Mouse (Mus musculus): ENCODE results near the gene Ppfia4.
A peak's percentile ranks its signal among the peaks of the same experiment; 100 is the strongest.

Ppfia4 gene

GRCm38 (mm10) chr1:134339162-134339561 is 6.4 kb upstream of the Ppfia4 start:
- no peak for ATAC-seq (ENCODE audit: low TSS enrichment)

GRCm38 (mm10) chr1:134336958-134337710 is 4.4 kb upstream of the Ppfia4 start:
- no peak for ATAC-seq (ENCODE audit: low TSS enrichment)

GRCm38 (mm10) chr1:134335924-134336810 is 3.4 kb upstream of the Ppfia4 start:
- no peak for ATAC-seq (ENCODE audit: low TSS enrichment)

- ATAC-seq (ENCODE audit: low TSS enrichment): peak; percentile 51
These were observed 2.6 kb upstream of the Ppfia4 start for GRCm38 (mm10) chr1:134335211-134335923.

GRCm38 (mm10) chr1:134334111-134334827 is 1.5 kb upstream of the Ppfia4 start:
- no peak for ATAC-seq (ENCODE audit: low TSS enrichment)

- no peak for ATAC-seq (ENCODE audit: low TSS enrichment)
These were observed 813 bp upstream of the Ppfia4 start for GRCm38 (mm10) chr1:134333371-134334110.

- 0 out of 2 replicates have a peak, but pooled peaks have one; percentile 21 for ATAC-seq (ENCODE audit: low TSS enrichment)
These were observed 671 bp downstream of the Ppfia4 start for GRCm38 (mm10) chr1:134331879-134332635.

- ATAC-seq (ENCODE audit: low TSS enrichment): no peak
These were observed 5.8 kb downstream of the Ppfia4 start for GRCm38 (mm10) chr1:134326841-134327346.

GRCm38 (mm10) chr1:134322591-134322990 is 10.1 kb downstream of the Ppfia4 start:
- peak; percentile 64; the same call in 1 of the 2 replicates for ATAC-seq (ENCODE audit: low TSS enrichment)

GRCm38 (mm10) chr1:134320691-134321301 is 11.9 kb downstream of the Ppfia4 start:
- ATAC-seq (ENCODE audit: low TSS enrichment): no peak

GRCm38 (mm10) chr1:134318261-134318660 is 14.5 kb downstream of the Ppfia4 start:
- no peak for ATAC-seq (ENCODE audit: low TSS enrichment)

- ATAC-seq (ENCODE audit: low TSS enrichment): no peak
These were observed 16.4 kb downstream of the Ppfia4 start for GRCm38 (mm10) chr1:134316361-134316760.

GRCm38 (mm10) chr1:134315181-134315580 is 17.5 kb downstream of the Ppfia4 start:
- no peak for ATAC-seq (ENCODE audit: low TSS enrichment)

GRCm38 (mm10) chr1:134311760-134312159 is 21.0 kb downstream of the Ppfia4 start:
- no peak for ATAC-seq (ENCODE audit: low TSS enrichment)

- ATAC-seq (ENCODE audit: low TSS enrichment): no peak
These were observed 22.0 kb downstream of the Ppfia4 start for GRCm38 (mm10) chr1:134310729-134311128.

- no peak for ATAC-seq (ENCODE audit: low TSS enrichment)
These were observed 22.4 kb downstream of the Ppfia4 start for GRCm38 (mm10) chr1:134310291-134310690.

- no peak for ATAC-seq (ENCODE audit: low TSS enrichment)
These were observed 25.3 kb downstream of the Ppfia4 start for GRCm38 (mm10) chr1:134307409-134307808.

GRCm38 (mm10) chr1:134304940-134305339 is 27.8 kb downstream of the Ppfia4 start:
- peak; percentile 74; the same call in 1 of the 2 replicates for ATAC-seq (ENCODE audit: low TSS enrichment)

GRCm38 (mm10) chr1:134302568-134303238 is 30.0 kb downstream of the Ppfia4 start:
- no peak for ATAC-seq (ENCODE audit: low TSS enrichment)
